28 mouse cellular contexts compared by ENCODE assay signal in genomic region chr5:123020426-123020825, GRCm38 (mm10). TPM values are rescaled to one million over a fixed set of nuclear protein-coding genes. Genes with fewer than 3 reads are reported as not detected.
DNase-seq lines count a peak whose midpoint lies in the region; ATAC-seq and TF ChIP-seq lines count a peak whose summit lies in the region.
"Had no signal": no experiment of that assay in that cellular context is flagged by ENCODE, and none has a peak within 500 bp of the region (broad histone marks: within the 10 kb centered on the region; RNA-seq: fewer than 3 reads in every experiment).

No protein-coding gene starts in this region.

- no peak for TF ChIP-seq EP300 in lung, postnatal 0 days (IDR thresholded peaks at IDR 0.05)

- H3K4me3 ChIP-seq in forebrain, embryonic 12.5 days (replicated peaks), result no peak overlapping the region
- no peak overlapping the region for H3K4me3 ChIP-seq in forebrain, embryonic 10.5 days
- no peak overlapping the region for H3K4me3 ChIP-seq in heart, embryonic 13.5 days
- no peak overlapping the region for H3K4me3 ChIP-seq in lung, postnatal 0 days (ENCODE audit: low read depth, low read length)
- H3K4me3 ChIP-seq in lung, adult 2 months (replicated peaks; ENCODE audit: extremely low read depth, low read depth, low read length), result no peak overlapping the region
- H3K4me3 ChIP-seq in hindbrain, postnatal 0 days (ENCODE audit: low read length), result no peak overlapping the region
- H3K4me3 ChIP-seq: embryonic facial prominence, embryonic 12.5 days; erythroblast, embryonic 14.5 days; limb, embryonic 13.5 days; liver, embryonic 15.5 days; neural tube, embryonic 12.5 days had no signal

- no peak for TF ChIP-seq POLR2A in lung, adult 2 months (IDR thresholded peaks at IDR 0.05; ENCODE audit: borderline replicate concordance, extremely low read depth, low read depth, low read length)

- WGBS in forebrain, embryonic 12.5 days, result 96% methylated on average over 5 of the region's 5 CpGs
- WGBS in forebrain, embryonic 10.5 days, result 95% methylated on average over 5 of the region's 5 CpGs
- WGBS in heart, embryonic 13.5 days, result 89% methylated on average over 5 of the region's 5 CpGs
- 75% methylated on average over 5 of the region's 5 CpGs for WGBS in lung, postnatal 0 days
- WGBS in lung, adult 2 months, result 81% methylated on average over 5 of the region's 5 CpGs
- 87% methylated on average over 5 of the region's 5 CpGs for WGBS in hindbrain, postnatal 0 days

- H3K36me3 ChIP-seq in forebrain, embryonic 12.5 days (replicated peaks), result no peaks in the 10 kb centered on the region
- H3K36me3 ChIP-seq in forebrain, embryonic 10.5 days (replicated peaks), result peaks cover 6% of the 10 kb centered on the region; the same call in 1 of the 2 replicates
- H3K36me3 ChIP-seq in heart, embryonic 13.5 days, result 0 out of 2 replicates have a peak, but pooled peaks cover 18% of the 10 kb centered on the region
- no peaks in the 10 kb centered on the region for H3K36me3 ChIP-seq in lung, postnatal 0 days (ENCODE audit: insufficient read depth, low read length)
- no peaks in the 10 kb centered on the region for H3K36me3 ChIP-seq in hindbrain, postnatal 0 days (ENCODE audit: insufficient read depth, low read length)
- H3K36me3 ChIP-seq: embryonic facial prominence, embryonic 12.5 days; liver, embryonic 15.5 days; neural tube, embryonic 12.5 days had no signal

- no peak for DNase-seq in forebrain, embryonic 10.5 days (ENCODE audit: extremely low spot score, low spot score)
- no peak for DNase-seq in heart, postnatal 25 days (ENCODE audit: low spot score)
- peak; percentile 43 for DNase-seq in lung, postnatal 0 days (ENCODE audit: low spot score)
- no peak for DNase-seq in lung, adult 2 months
- DNase-seq in hindbrain, postnatal 0 days (ENCODE audit: low spot score), result no peak
- no peak for DNase-seq in spleen, postnatal 10 days (ENCODE audit: low spot score in 2 of 2)
- DNase-seq: adrenal gland, postnatal 14 days; cerebellum, adult 9-11 months; gastrocnemius, postnatal 14 days; heart, adult 2 months; kidney, adult 18-20 months; layer of hippocampus, postnatal 36 days; lung, postnatal 10 days; right cerebral cortex, adult 18-20 months; thymus, postnatal 14 days had no signal

- no peaks in the 10 kb centered on the region for H3K9me3 ChIP-seq in forebrain, embryonic 12.5 days
- no peaks in the 10 kb centered on the region for H3K9me3 ChIP-seq in forebrain, embryonic 10.5 days
- no peaks in the 10 kb centered on the region for H3K9me3 ChIP-seq in heart, embryonic 13.5 days
- no peaks in the 10 kb centered on the region for H3K9me3 ChIP-seq in lung, postnatal 0 days (ENCODE audit: low read length)
- no peaks in the 10 kb centered on the region for H3K9me3 ChIP-seq in hindbrain, postnatal 0 days (ENCODE audit: low read length)
- H3K9me3 ChIP-seq: embryonic facial prominence, embryonic 12.5 days; G1E; limb, embryonic 13.5 days; liver, embryonic 15.5 days; neural tube, embryonic 12.5 days had no signal

- H3K4me2 ChIP-seq in forebrain, embryonic 12.5 days, result no peak overlapping the region
- no peak overlapping the region for H3K4me2 ChIP-seq in heart, embryonic 13.5 days
- no peak overlapping the region for H3K4me2 ChIP-seq in lung, postnatal 0 days (replicated peaks; ENCODE audit: low read depth, low read length)
- no peak overlapping the region for H3K4me2 ChIP-seq in hindbrain, postnatal 0 days (ENCODE audit: low read depth, low read length)
- H3K4me2 ChIP-seq: embryonic facial prominence, embryonic 12.5 days; neural tube, embryonic 12.5 days had no signal

- ATAC-seq in forebrain, embryonic 12.5 days (ENCODE audit: low FRiP score), result no peak
- no peak for ATAC-seq in heart, embryonic 13.5 days (ENCODE audit: extremely low read depth, insufficient number of reproducible peaks, low FRiP score, low TSS enrichment)
- no peak for ATAC-seq in lung, postnatal 0 days
- ATAC-seq in hindbrain, postnatal 0 days, result no peak
- ATAC-seq: activated CD4-positive, CD25-positive, alpha-beta regulatory T cell, adult 4 months had no signal

- 0 out of 2 replicates have a peak, but pooled peaks cover 3% of the 10 kb centered on the region for H3K27me3 ChIP-seq in forebrain, embryonic 12.5 days
- H3K27me3 ChIP-seq in forebrain, embryonic 10.5 days (ENCODE audit: poor library complexity, severe bottlenecking), result peaks cover 14% of the 10 kb centered on the region
- H3K27me3 ChIP-seq in heart, embryonic 13.5 days (replicated peaks), result no peaks in the 10 kb centered on the region
- no peaks in the 10 kb centered on the region for H3K27me3 ChIP-seq in lung, postnatal 0 days (replicated peaks; ENCODE audit: insufficient read depth, low read length)
- no peaks in the 10 kb centered on the region for H3K27me3 ChIP-seq in hindbrain, postnatal 0 days (ENCODE audit: insufficient read depth, low read length)
- H3K27me3 ChIP-seq: embryonic facial prominence, embryonic 12.5 days; limb, embryonic 13.5 days; neural tube, embryonic 12.5 days had no signal

- H3K4me1 ChIP-seq in forebrain, embryonic 12.5 days, result peaks cover 26% of the 10 kb centered on the region
- peaks cover 42% of the 10 kb centered on the region for H3K4me1 ChIP-seq in forebrain, embryonic 10.5 days
- peaks cover 60% of the 10 kb centered on the region for H3K4me1 ChIP-seq in heart, embryonic 13.5 days
- H3K4me1 ChIP-seq in lung, postnatal 0 days (ENCODE audit: insufficient read depth, low read depth, low read length), result peaks cover 18% of the 10 kb centered on the region
- H3K4me1 ChIP-seq in lung, adult 2 months (ENCODE audit: control insufficient read depth, insufficient read depth, low read length), result peaks cover 23% of the 10 kb centered on the region
- no peaks in the 10 kb centered on the region for H3K4me1 ChIP-seq in hindbrain, postnatal 0 days (ENCODE audit: insufficient read depth, low read length)

- intact Hi-C loops in heart, postnatal 25 days (cut with DNase I), result no loop called here

- 0 out of 2 replicates have a peak overlapping the region, but pooled peaks have one; percentile 76 for H3K27ac ChIP-seq in forebrain, embryonic 12.5 days
- no peak overlapping the region for H3K27ac ChIP-seq in forebrain, embryonic 10.5 days
- peak overlapping the region; percentile 89 for H3K27ac ChIP-seq in heart, embryonic 13.5 days (replicated peaks)
- H3K27ac ChIP-seq in lung, postnatal 0 days (ENCODE audit: low read length), result no peak overlapping the region
- peak overlapping the region; percentile 72; the same call in 1 of the 2 replicates for H3K27ac ChIP-seq in hindbrain, postnatal 0 days
- H3K27ac ChIP-seq: embryonic facial prominence, embryonic 12.5 days; kidney, postnatal 0 days had no signal

- TF ChIP-seq CTCF in lung, postnatal 0 days (IDR thresholded peaks at IDR 0.05), result no peak
- no peak for TF ChIP-seq CTCF in lung, adult 2 months (IDR thresholded peaks at IDR 0.05; ENCODE audit: insufficient read depth, low read length)
- no peak for TF ChIP-seq CTCF in hindbrain, postnatal 0 days (IDR thresholded peaks at IDR 0.05; ENCODE audit: low read depth)

- no peak overlapping the region for H3K9ac ChIP-seq in forebrain, embryonic 12.5 days
- no peak overlapping the region for H3K9ac ChIP-seq in heart, embryonic 13.5 days
- H3K9ac ChIP-seq in lung, postnatal 0 days (replicated peaks; ENCODE audit: low read depth), result no peak overlapping the region
- no peak overlapping the region for H3K9ac ChIP-seq in hindbrain, postnatal 0 days (replicated peaks; ENCODE audit: low read length)
- H3K9ac ChIP-seq: embryonic facial prominence, embryonic 12.5 days had no signal

RNA-seq across cellular contexts. Expression of gene Orai1, which starts 5.6 kb away (rescaled TPM):
- polyA plus RNA-seq in forebrain, embryonic 12.5 days (2016; fragmentation: Nextera tagmentation; extraction: Ambion mirVana), result 10.4 and 11.4 TPM in 2 replicates
- polyA plus RNA-seq in forebrain, embryonic 10.5 days (2016; fragmentation: Nextera tagmentation; extraction: Ambion mirVana), result 6.9 and 7.9 TPM in 2 replicates
- 19.1 TPM in 2 replicates for polyA plus RNA-seq in heart, embryonic 13.5 days (2015; fragmentation: Nextera tagmentation; extraction: Ambion mirVana)
- 10 to 100 TPM; 15.1 to 16.1 TPM for total RNA-seq in heart, postnatal 25 days (2021)
- polyA plus RNA-seq in lung, postnatal 0 days (2015; fragmentation: Nextera tagmentation; extraction: Ambion mirVana), result 54.7 and 55.2 TPM in 2 replicates
- polyA plus RNA-seq in lung, adult 2 months (2012; rRNA removed), result 113 and 137 TPM in 2 replicates
- 20.9 and 27.2 TPM in 2 replicates for total RNA-seq in hindbrain, postnatal 0 days (2014; rRNA removed)
- polyA plus RNA-seq in hindbrain, postnatal 0 days (2015; fragmentation: Nextera tagmentation; extraction: Ambion mirVana), result 16.8 and 18.3 TPM in 2 replicates

RNA-seq across cellular contexts. Expression of gene Morn3, which starts 26.4 kb away (rescaled TPM):
- 0.50 TPM in 1 of 2 replicates, not detected in the other for polyA plus RNA-seq in forebrain, embryonic 12.5 days (2016; fragmentation: Nextera tagmentation; extraction: Ambion mirVana)
- polyA plus RNA-seq in forebrain, embryonic 10.5 days (2016; fragmentation: Nextera tagmentation; extraction: Ambion mirVana), result 0.26 and 0.33 TPM in 2 replicates
- polyA plus RNA-seq in heart, embryonic 13.5 days (2015; fragmentation: Nextera tagmentation; extraction: Ambion mirVana), result not detected in 2 replicates
- total RNA-seq in heart, postnatal 25 days (2021), result not detected
- polyA plus RNA-seq in lung, postnatal 0 days (2015; fragmentation: Nextera tagmentation; extraction: Ambion mirVana), result 5.3 and 8.3 TPM in 2 replicates
- polyA plus RNA-seq in lung, adult 2 months (2012; rRNA removed), result 0.77 and 2.9 TPM in 2 replicates
- total RNA-seq in hindbrain, postnatal 0 days (2014; rRNA removed), result not detected in 2 replicates
- 0.64 and 0.87 TPM in 2 replicates for polyA plus RNA-seq in hindbrain, postnatal 0 days (2015; fragmentation: Nextera tagmentation; extraction: Ambion mirVana)
- total RNA-seq: adrenal gland, postnatal 14 days; G1E; gastrocnemius, postnatal 14 days; heart, adult 2 months; layer of hippocampus, postnatal 36 days; left cerebral cortex, postnatal 14 days; megakaryocyte-erythroid progenitor cell, adult 5-6 weeks; monocyte, adult 5-6 weeks had no signal
- polyA plus RNA-seq: embryonic facial prominence, embryonic 12.5 days; erythroblast, embryonic 14.5 days; G1E; heart, adult 2 months; kidney, postnatal 0 days; limb, embryonic 13.5 days; liver, embryonic 15.5 days; neural tube, embryonic 12.5 days had no signal

RNA-seq across cellular contexts. Expression of gene Kdm2b, which starts 30.8 kb away (rescaled TPM):
- 108 and 118 TPM in 2 replicates for polyA plus RNA-seq in forebrain, embryonic 12.5 days (2016; fragmentation: Nextera tagmentation; extraction: Ambion mirVana)
- polyA plus RNA-seq in forebrain, embryonic 10.5 days (2016; fragmentation: Nextera tagmentation; extraction: Ambion mirVana), result 83.3 and 83.4 TPM in 2 replicates
- polyA plus RNA-seq in heart, embryonic 13.5 days (2015; fragmentation: Nextera tagmentation; extraction: Ambion mirVana), result 26.3 and 28.2 TPM in 2 replicates
- 10 to 100 TPM; 15.4 to 16.8 TPM for total RNA-seq in heart, postnatal 25 days (2021)
- 12.2 and 13.7 TPM in 2 replicates for polyA plus RNA-seq in lung, postnatal 0 days (2015; fragmentation: Nextera tagmentation; extraction: Ambion mirVana)
- 16.6 and 20.1 TPM in 2 replicates for polyA plus RNA-seq in lung, adult 2 months (2012; rRNA removed)
- 75.7 and 87.3 TPM in 2 replicates for total RNA-seq in hindbrain, postnatal 0 days (2014; rRNA removed)
- 59.7 and 60.9 TPM in 2 replicates for polyA plus RNA-seq in hindbrain, postnatal 0 days (2015; fragmentation: Nextera tagmentation; extraction: Ambion mirVana)

RNA-seq across cellular contexts. Expression of gene Tmem120b, which starts 47.8 kb away (rescaled TPM):
- polyA plus RNA-seq in forebrain, embryonic 12.5 days (2016; fragmentation: Nextera tagmentation; extraction: Ambion mirVana), result 9.0 and 9.7 TPM in 2 replicates
- polyA plus RNA-seq in forebrain, embryonic 10.5 days (2016; fragmentation: Nextera tagmentation; extraction: Ambion mirVana), result 8.3 and 10.4 TPM in 2 replicates
- polyA plus RNA-seq in heart, embryonic 13.5 days (2015; fragmentation: Nextera tagmentation; extraction: Ambion mirVana), result 11.8 and 12.9 TPM in 2 replicates
- total RNA-seq in heart, postnatal 25 days (2021), result 10 to 100 TPM in 1 of 2 experiments, 1 to 10 TPM in 1; 8.6 to 10.6 TPM
- 11.9 and 12.2 TPM in 2 replicates for polyA plus RNA-seq in lung, postnatal 0 days (2015; fragmentation: Nextera tagmentation; extraction: Ambion mirVana)
- 10.4 and 12.1 TPM in 2 replicates for polyA plus RNA-seq in lung, adult 2 months (2012; rRNA removed)
- total RNA-seq in hindbrain, postnatal 0 days (2014; rRNA removed), result 15.3 and 29.3 TPM in 2 replicates
- 17.7 and 19.6 TPM in 2 replicates for polyA plus RNA-seq in hindbrain, postnatal 0 days (2015; fragmentation: Nextera tagmentation; extraction: Ambion mirVana)

Comparison
In these comparisons a context has a peak if more than half of its experiments do, and no peak if none do; other contexts are left out.
1. H3K27ac ChIP-seq: peak in forebrain, embryonic 12.5 days (single experiment), heart, embryonic 13.5 days (single experiment) and hindbrain, postnatal 0 days (single experiment); none in forebrain, embryonic 10.5 days (single experiment) and lung, postnatal 0 days (single experiment).